Mouse (Mus musculus) thymus, adult 18-20 months (tissue): Measurements from ENCODE around the gene Tmem72.

Experiments
- DNase-seq, 2 experiments: peaks; one replicate each; pipeline ENCODE4 v3.0.0; 2022; ENCODE audit warnings: mixed read lengths in 2 of 2

The Tmem72 gene

GRCm38 (mm10) chr6:116679563-116680288, 37.0 kb downstream of the Tmem72 start:
- no peak for DNase-seq

- DNase-seq, result no peak
These were observed 39.4 kb downstream of the Tmem72 start for GRCm38 (mm10) chr6:116677321-116677720.

- DNase-seq, result no peak
These were observed 40.3 kb downstream of the Tmem72 start for GRCm38 (mm10) chr6:116676355-116676913.

- DNase-seq, result no peak
These were observed 42.3 kb downstream of the Tmem72 start for GRCm38 (mm10) chr6:116674283-116674886.

- peak; percentile 68 to 73 for DNase-seq
These were observed 43.0 kb downstream of the Tmem72 start, which contains the start of gene Rassf4 for GRCm38 (mm10) chr6:116673471-116674282. Gene Rassf4 (minus strand): TSS chr6:116673952.

GRCm38 (mm10) chr6:116672349-116672748, 44.4 kb downstream of the Tmem72 start:
- no peak for DNase-seq

- DNase-seq, result no peak
These were observed 44.9 kb downstream of the Tmem72 start for GRCm38 (mm10) chr6:116671768-116672167.

GRCm38 (mm10) chr6:116671031-116671430, 45.7 kb downstream of the Tmem72 start:
- no peak for DNase-seq

- DNase-seq, result no peak
These were observed 46.6 kb downstream of the Tmem72 start for GRCm38 (mm10) chr6:116670144-116670543.

- no peak for DNase-seq
These were observed 47.8 kb downstream of the Tmem72 start for GRCm38 (mm10) chr6:116668682-116669470.

GRCm38 (mm10) chr6:116667382-116667781, 49.3 kb downstream of the Tmem72 start:
- DNase-seq, result no peak

- DNase-seq, result no peak
These were observed 49.8 kb downstream of the Tmem72 start for GRCm38 (mm10) chr6:116666892-116667291.

- no peak for DNase-seq
These were observed 50.5 kb downstream of the Tmem72 start for GRCm38 (mm10) chr6:116666085-116666750.

- DNase-seq, result no peak
These were observed 51.9 kb downstream of the Tmem72 start for GRCm38 (mm10) chr6:116664830-116665229.

- no peak for DNase-seq
These were observed 52.7 kb downstream of the Tmem72 start for GRCm38 (mm10) chr6:116664031-116664430.

- DNase-seq, result no peak
These were observed 53.3 kb downstream of the Tmem72 start for GRCm38 (mm10) chr6:116663364-116663763.

GRCm38 (mm10) chr6:116653684-116654454, 62.8 kb downstream of the Tmem72 start:
- DNase-seq, result no peak

- DNase-seq, result no peak
These were observed 63.5 kb downstream of the Tmem72 start for GRCm38 (mm10) chr6:116653191-116653590.

- DNase-seq, result no peak
These were observed 65.1 kb downstream of the Tmem72 start for GRCm38 (mm10) chr6:116651437-116652118.

- no peak for DNase-seq
These were observed 66.3 kb downstream of the Tmem72 start, which contains the start of gene Depp1 for GRCm38 (mm10) chr6:116650406-116650805. Gene Depp1 (plus strand): TSS chr6:116650609.
